Mouse (Mus musculus): ENCODE data around the gene Jak3.

- TF ChIP-seq KAT2A (IDR thresholded peaks at IDR 0.05; ENCODE audit: insufficient replicate concordance, low read length) (no peak), MAFK (IDR thresholded peaks at IDR 0.05; ENCODE audit: insufficient replicate concordance, low read length) (no peak)
These were observed 558 bp upstream of the Jak3 start for GRCm38 (mm10) chr8:71675456-71676019.
